Mouse (Mus musculus) cerebellum, adult 9-10 months (tissue): ENCODE data around the gene Neurl2.
"Not testable (repeated sequence)": the region's sequence is repeated elsewhere in the genome, so short reads cannot be mapped to it uniquely, and the experiment has no call there.

ENCODE experiments used
- DNase-seq: peaks from one replicate; pipeline ENCODE4 v3.0.0; 2022

The Neurl2 gene

DNA sequence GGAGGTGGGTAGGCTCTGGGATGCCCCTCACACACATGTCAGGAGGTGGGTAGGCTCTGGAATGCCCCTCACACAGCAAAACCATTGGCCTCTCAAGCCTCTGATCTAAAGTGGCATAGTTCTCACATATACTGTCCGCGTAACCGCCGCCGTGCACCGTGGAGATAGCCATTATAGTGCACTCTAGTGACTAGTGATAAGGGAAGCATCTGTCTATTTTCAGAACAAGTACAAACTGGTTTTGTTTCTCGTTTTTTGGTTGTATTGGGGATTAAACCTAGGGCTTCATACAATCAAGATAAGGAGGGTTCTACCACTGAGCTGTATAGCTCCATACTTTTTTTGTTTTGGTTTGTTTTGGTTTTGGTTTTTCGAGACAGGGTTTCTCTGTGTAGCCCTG lies 17.4 kb downstream of the Neurl2 start:
- DNase-seq: no peak

DNA sequence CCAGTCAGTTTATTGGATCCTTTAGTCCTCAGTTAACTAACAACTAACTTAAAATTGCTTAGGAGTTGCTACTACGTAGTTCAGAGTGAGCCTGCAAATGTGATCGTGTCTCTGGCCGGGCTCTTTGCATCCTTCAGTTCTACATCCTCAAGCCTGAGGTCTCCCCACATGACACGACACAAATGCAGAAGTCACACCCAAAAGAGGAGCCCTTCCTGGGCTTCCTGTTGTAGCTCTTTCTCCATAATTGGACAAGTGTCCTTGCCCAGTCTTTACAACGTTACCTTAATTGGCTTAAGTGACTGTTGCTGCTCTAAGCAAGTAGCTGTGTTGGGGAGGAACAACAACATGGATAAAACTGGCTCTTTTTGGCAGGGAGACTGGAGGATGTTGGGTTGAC lies 17.9 kb downstream of the Neurl2 start:
- DNase-seq: no peak

DNA sequence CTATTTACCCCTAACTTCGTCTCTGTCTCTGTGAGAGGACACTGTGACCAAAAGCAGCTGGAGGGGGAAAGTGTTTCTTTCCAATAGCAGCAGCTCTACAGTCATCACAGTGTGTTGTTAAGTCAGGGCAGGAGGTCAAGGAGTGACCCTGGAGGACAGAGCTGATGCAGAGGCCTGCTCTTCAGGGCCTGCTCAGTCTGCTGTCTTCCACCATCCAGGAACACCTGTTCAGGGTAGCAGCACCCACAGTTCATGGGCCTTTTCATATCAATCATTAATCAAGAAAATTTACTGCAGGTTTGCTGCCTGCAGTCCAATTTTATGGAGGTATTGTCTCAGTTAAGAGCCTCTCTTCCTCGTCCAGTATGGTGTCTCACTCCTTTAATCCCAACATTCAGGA lies 19.7 kb downstream of the Neurl2 start:
- no peak for DNase-seq

DNA sequence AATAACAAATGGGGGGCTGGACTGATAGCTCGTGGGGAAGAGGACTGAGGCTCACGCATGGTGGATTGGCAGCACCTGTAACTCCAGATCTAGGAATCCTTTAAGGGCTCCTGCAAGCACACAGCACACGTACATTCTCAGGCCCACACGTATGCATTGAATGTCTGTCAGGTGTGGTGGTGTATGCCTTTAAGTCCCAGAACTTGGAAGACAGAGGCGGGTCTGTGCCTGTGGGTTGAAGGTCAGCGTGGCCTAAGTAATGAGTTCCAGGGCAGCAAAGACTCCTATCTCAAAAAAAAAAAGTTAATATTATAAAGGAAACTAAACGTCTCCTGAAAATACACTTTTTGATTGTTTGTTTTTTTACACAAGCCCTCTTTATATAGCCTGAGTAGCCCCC lies 26.6 kb downstream of the Neurl2 start:
- no peak for DNase-seq

DNA sequence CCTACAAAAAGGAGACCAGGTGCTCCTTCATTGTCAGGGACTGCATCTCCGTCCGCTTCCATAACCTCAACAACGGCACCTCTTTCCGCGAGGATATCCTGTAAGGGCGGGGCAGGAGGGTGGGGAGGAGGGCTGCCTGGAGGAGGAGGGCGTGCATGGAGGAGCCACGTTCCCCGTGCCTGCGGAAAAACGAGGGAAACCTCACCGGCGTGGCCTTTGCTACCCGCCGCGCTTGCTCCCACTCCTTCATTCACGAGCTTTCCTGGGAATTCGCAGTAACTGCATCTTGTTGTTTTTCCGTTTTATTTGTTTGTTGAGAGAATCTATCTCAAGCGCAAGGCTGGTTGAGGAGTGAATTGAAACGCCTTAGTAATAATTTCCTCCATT lies 27.9 kb downstream of the Neurl2 start:
- DNase-seq: no peak

DNA sequence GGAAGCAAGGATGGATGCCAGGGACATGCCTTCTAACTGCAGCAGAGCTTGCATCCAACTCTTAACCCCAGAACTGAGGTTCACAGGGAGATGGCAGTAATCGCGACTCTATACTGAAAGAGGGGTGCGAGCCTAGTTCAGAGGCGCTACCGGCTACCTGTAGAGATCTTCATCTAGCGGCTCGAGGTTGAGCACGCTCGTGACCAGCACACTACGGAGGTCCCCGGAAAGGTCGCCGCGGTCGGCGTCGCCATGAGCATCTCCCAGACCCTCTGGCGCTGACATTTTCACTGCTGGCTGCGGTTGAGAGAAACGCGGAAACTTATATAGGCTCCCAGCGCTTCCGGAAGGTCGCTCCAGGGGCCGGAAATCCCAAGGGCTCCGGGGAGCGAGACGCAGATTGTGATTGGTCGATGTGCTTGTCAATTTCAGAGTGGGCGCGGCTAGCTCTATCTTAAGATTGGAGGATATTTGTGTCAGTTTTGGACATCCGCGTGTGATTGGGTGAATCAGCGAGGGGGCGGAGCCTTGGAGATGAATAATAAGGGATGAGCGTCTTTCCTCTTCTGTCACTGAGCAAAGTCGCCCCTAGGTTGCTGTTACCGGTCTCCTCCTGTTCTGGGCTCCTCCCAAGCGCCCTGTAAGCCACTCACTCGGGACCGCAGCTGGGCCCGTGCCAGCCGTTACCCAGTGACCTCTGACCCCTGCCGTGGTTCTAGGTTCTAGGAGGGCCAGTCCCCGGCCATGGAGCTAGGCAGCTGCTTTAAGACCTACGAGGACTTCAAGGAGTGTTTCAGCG lies 28.5 kb downstream of the Neurl2 start, which contains the start of the genes Acot8 and Zswim3:
Acot8 (minus strand) TSS at position 350 of the 799 bp plus-strand sequence.
Zswim3 (plus strand) TSS at position 566 of the 799 bp plus-strand sequence.
- DNase-seq: peak; percentile 99

DNA sequence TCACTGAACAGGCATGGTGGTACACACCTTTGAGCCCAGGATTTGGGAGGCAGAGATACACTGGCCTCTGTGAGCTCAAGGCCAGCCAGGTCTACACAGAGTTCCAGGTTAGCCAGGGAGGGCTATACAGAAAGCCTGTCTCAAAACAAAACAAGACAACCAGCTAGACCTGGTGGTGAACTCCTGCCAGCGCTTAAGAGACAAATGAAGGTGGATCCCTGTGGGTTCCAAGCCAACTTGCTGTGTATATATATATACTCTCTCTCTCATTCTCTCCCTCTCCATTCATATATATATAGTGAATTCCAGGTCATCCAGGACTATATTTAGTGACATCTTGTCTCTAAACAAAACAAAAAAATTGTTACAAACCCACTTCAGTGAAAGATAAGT lies 29.3 kb downstream of the Neurl2 start:
- no peak for DNase-seq

DNA sequence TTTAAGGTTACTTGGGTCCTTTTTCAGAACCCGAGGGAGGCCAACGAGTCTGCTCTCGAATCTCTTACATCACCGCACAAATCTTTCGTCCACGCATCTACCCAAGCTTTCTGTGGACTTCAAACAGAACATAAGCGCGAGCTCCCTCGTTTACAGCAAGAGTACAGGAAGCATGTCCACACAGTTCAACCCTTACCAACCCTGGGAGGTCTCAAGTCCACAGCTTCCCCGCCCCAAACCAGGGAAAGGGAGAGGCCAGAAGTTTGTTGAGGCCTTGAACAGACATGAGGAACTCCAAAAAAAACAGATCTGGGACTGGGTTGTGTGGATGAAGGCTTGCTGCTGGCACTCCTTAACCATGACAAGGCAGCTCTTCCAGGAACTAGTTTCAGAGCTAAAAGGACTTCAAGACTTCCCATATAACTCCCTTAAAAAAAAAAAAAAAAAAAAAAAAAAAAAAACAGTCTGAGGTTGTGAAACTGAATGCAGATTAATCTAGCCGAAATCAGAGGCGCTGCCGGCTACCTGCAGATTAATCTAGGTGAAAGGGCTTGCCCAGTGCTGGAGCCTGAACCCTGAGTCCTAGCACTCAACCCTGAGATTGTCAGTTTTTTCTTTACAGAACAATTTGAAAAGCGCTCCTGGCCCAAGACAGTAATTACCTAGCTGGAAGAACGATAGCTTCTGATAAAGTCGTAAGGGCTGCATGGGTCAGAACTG lies 29.9 kb downstream of the Neurl2 start:
- no peak for DNase-seq

DNA sequence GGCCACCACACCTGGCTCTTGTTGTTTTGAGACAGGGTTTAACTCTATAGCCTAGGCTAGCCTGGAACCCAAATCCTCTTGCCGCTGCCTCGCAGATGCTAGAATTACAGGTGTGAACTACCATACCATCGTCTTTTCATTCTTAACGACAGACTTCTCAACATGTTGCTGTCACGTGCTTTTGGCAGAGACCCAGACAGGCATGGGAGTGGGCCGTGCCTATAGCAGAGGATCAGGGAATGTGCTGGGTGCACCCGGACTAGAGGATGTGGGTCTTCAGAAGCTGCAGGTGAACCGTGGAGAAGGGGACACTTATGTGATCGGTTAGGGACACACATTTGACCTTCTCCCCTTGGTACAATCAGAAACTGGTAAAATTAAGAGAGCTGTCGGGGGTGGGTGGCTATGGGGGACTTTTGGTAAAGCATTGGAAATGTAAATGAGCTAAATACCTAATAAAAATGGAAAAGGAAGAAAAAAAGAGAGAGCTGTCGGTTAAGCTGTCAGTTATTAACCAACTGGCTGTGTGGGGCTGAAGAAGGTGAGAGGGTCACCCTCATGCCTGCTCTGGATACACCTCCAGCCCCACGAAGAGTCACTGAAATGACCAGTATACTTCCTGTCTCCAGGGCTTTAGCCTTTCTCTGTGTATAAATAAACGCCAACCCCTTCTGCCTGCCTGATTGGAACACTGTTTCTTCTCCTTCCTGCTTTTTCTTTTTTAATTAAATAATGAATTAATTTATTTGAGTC lies 32.8 kb downstream of the Neurl2 start:
- DNase-seq: no peak

DNA sequence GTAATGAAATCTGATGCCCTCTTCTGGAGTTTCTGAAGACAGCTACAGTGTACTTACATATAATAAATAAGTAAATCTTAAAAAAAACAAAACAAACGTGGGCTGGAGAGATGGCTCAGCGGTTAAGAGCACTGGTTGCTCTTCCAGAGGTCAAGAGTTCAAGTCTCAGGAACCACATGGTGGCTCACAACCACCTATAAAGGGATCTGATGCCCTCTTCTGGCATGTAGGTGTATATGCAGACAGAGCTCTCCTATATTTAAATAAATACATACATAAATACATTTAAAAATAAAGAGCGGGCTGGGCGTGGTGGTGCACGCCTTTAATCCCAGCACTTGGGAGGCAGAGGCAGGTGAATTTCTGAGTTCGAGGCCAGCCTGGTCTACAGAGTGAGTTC lies 34.7 kb downstream of the Neurl2 start:
- DNase-seq: not testable (repeated sequence)

DNA sequence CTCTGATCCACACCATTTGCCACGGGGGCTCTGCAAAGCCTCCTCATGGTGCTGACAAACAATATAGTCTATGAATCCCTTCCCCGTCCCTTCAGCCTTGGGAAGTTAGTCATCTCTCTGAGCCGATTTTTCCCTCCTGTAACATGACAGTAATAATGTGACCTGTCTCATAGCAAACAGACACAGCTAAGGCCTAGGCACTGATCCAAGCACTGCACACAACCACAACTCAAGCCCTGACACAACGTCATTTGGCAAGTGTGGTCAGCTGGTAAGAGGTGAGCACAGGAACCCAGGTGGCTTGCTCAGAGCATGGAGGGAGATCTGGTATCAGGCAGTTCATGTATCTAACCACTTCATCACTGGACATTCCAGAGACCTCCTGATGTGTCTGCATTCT lies 37.4 kb downstream of the Neurl2 start:
- DNase-seq: no peak

DNA sequence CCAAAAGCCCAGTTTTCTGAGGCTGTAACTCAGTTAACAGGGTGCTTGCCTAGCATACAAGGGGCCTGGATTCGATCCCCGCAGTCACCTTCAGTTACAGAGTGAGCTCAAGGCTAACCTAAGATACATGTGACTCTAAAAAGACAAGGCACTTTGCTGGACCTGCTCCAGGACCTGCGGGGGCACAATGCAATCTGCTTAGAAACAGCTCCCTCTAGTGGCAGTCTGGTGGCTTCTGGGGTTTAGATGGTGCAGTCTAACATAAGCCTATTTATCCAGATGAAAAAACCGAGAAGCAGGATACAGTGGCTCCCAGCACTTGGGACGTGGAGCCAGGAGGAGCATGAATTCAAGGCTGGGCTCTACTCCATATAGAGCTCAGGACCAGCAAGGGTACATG lies 39.0 kb downstream of the Neurl2 start:
- DNase-seq: peak; percentile 91

DNA sequence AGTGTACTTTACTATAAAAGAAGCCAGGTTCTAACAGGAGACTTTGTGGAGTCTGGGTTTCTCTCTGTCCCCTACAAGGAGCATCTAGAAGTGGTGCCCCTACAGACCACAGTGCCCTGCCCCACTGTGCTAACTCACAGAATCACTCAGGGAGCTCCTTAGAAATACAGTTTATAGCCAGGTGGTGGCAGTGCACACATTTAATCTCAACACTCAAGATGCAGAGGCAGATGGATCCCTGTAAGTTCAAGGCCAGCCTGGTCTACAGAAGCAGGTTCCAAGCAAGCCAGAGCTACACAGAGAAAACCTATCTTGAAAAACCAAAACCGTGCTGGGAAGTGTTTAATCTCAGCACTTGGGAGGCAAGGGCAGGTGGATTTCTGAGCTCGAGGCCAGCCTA lies 39.5 kb downstream of the Neurl2 start:
- DNase-seq: no peak

DNA sequence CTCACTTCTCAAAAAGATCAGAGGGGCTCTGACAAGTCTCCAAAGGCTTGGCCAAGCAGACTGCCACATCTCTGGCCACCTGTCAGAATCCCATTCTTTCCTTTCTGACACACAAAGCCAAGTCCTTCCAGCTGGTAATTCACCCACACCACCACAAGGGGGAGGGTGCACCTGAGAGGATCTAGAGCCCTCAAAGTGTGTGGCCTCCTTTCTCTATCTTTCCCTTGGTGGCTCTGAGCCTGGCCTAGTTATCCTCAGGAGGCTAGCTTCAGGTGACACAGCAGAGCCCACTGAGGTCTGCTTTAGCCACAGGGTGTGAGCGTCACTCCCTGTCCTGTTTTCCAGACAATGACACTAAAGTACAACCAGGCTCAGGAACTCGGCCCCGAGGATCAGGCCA lies 40.0 kb downstream of the Neurl2 start:
- peak; percentile 88 for DNase-seq

DNA sequence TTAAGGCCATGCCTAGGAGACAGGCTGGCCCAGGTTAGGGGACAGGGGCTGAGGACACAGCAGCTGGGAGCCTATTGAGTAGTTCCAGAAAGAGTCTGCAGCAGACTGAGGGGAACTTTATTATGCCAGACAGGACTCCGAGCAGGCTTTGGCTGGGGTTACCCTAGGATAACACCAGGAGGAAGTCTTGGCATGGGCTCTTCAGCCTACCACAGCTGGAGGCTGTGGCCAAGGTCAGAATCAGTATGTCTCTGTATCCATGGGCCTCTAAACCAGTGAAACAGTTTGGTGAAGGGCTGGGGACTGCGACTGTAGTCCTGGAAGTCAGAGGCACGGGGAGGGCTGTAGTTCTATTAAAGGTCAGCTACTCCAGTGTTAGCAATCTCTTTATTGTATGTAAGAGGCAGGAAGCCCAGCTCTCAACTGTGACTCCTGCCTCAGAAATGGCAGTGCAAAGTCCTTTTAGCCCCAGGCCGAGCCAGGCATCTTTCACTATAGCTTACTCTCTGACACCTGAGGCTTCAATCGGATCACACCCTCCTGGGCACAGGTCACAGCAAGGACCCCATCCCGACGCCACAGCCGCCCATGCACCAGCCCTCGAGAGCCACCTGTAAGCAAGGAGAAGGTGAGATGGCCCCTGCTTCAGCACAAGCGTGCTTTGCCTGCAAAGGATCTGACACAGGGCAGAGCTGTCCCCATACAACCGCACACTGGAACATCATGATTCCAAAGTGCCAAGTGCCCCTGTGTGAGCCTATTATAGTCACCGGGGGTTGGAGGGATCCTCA lies 40.7 kb downstream of the Neurl2 start:
- no peak for DNase-seq

DNA sequence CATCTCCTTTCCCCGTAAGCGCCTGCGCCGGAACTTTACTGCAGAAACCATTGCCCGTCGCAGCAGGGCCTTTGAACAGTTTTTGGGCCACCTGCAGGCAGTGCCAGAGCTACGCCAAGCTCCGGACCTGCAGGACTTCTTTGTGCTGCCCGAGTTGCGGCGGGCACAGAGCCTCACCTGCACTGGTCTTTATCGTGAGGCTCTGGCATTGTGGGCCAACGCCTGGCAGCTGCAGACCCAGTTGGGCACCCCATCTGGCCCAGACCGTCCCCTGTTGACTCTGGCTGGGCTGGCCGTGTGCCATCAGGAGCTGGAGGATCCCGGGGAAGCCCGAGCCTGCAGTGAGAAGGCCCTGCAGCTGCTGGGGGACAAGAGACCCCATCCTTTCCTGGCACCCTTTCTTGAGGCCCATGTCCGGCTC lies 41.4 kb downstream of the Neurl2 start:
- DNase-seq: peak; percentile 63

DNA sequence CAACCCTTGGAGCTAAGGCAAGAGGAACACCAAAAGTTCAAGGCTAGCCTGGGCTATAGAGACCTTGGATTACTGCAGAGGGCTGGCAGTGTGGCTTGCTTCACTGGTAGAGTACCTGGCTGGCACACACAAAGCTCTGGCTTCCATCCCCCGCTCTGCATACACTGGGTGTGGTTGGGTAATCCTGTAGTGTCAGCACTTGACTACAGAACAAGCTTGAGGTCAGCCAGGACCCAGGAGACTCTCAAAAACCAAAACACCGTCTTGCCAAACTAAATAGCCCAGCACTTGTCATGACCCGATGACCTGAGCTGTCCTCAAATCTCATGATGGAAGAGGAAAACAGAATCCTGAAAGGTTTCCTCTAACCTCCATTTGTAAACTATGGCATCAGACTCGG lies 42.8 kb downstream of the Neurl2 start:
- DNase-seq: no peak

DNA sequence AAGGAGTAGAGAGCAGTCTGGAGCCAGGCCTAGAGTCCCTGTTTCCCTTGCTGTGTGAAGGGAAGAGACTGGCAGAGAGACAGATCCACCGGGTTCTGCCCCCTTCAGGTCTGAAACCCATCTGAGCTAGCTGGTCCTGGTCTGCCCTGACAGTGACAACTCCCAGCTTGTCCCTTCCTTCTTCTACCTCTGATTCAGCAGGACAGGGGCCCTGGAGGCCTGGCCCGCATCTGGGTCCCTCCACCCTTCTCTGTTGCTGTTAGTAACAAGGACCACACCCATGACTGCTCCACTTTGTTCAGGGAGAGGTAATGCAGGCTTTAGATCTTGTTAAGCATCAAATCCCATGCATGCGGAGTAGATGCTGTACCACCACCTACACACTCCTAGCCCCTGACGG lies 44.8 kb downstream of the Neurl2 start:
- DNase-seq: no peak

DNA sequence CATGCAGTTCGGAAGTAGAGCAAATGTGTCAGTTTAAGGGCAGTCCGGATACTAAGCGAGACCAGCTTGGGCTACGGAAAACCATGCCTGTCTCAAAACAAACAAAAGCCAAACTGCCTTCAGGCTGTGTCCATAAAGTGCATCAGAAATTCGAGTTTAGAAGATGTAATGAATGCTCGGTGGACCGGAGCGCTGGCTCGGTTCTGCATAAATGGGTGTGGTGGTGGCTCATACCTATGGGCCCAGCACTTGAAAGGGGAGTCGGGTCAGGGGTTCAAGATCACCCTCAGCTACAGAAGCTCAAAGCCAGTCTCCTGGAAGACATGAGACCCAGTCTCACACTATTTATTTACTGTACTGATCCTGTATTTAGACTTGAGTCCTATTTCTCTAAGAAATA lies 45.5 kb downstream of the Neurl2 start:
- peak; percentile 50 for DNase-seq

DNA sequence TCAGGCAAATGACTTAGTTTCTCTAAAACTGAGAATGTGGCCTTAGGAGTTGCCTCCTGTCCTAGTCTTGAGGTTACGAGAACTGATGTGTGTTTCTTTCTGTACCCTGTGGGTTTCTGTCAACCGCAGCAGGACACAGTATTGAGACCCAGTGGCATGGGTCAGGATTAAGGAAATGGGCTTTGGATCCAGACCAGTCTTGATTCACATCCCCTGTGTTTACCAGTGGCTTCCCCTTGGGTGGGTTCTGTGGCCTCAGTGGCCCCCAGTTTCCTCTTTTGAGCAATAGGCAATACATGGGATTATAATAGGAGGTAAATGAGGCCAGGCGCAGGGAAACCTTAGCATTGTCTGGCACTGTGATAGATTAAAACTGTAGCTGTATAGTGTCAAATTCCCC lies 46.2 kb downstream of the Neurl2 start:
- DNase-seq: no peak

DNA sequence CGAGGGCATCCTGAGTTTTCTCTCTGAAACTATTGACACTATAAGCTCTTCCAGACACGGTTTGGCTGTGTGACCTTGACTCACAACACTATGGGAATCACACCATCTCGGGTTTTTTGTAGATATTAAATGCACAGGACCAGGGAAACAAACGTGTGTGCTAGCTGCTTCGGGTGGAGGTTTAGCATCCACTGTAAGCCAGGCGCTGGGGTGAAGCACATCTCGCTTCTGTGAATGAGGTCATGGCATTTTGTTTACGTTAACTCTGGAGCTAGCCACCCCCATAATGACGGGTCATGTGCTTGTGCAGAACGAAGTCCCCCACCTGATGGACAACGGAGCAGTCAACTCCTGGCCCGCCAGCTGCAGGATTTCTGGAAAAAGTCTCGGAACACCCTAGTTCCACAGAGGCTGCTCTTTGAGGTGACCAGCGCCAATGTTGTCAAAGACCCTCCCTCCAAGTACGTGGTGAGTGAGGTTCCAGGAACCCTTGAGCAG lies 46.8 kb downstream of the Neurl2 start:
- DNase-seq: no peak
